Mouse (Mus musculus): ENCODE results near the gene Ccdc171. TPM values are rescaled to one million over a fixed set of nuclear protein-coding genes. Genes with fewer than 3 reads are reported as not detected.
A peak's percentile ranks its signal among the peaks of the same experiment; 100 is the strongest.
"Not testable (repeated sequence)": the region's sequence is repeated elsewhere in the genome, so short reads cannot be mapped to it uniquely, and the experiment has no call there.

The Ccdc171 gene
- polyA plus RNA-seq, 1 experiment from 2014 or later, result 5.4 TPM

- ATAC-seq (replicated peaks; ENCODE audit: low FRiP score), result no peak
- H3K27ac ChIP-seq (ENCODE audit: low read depth, low read length), result no peak overlapping the region
- no peak for DNase-seq (ENCODE audit: low spot score)
Measured at GRCm38 (mm10) chr4:83519807-83520206, 5.5 kb upstream of the Ccdc171 start.

GRCm38 (mm10) chr4:83520308-83520707, 5.0 kb upstream of the Ccdc171 start:
- H3K4me2 ChIP-seq (ENCODE audit: low read depth, low read length, severe bottlenecking), result no peak overlapping the region
- H3K27me3 ChIP-seq (ENCODE audit: control insufficient read depth, insufficient read depth, low read length), result no peaks in the 10 kb centered on the region
- H3K27ac ChIP-seq (ENCODE audit: low read depth, low read length), result no peak overlapping the region
- no peak overlapping the region for H3K9ac ChIP-seq (ENCODE audit: low read length)
- no peak for DNase-seq (ENCODE audit: low spot score)
- peaks cover 9% of the 10 kb centered on the region for H3K4me1 ChIP-seq (replicated peaks; ENCODE audit: control insufficient read depth, insufficient read depth, low read length)
- 88% methylated on average over 4 of the region's 4 CpGs for WGBS
- no peaks in the 10 kb centered on the region for H3K9me3 ChIP-seq (ENCODE audit: control insufficient read depth, low read length)
- no peak for ATAC-seq (replicated peaks; ENCODE audit: low FRiP score)
- no peak overlapping the region for H3K4me3 ChIP-seq (ENCODE audit: low read depth, low read length)
- no peaks in the 10 kb centered on the region for H3K36me3 ChIP-seq (ENCODE audit: control insufficient read depth, insufficient read depth, low read length)

More at GRCm38 (mm10) chr4:83519807-83520206, 5.5 kb upstream of the Ccdc171 start:
- Histone ChIP-seq H3K27me3 (ENCODE audit: control insufficient read depth, insufficient read depth, low read length) (no peaks in the 10 kb centered on the region), H3K36me3 (ENCODE audit: control insufficient read depth, insufficient read depth, low read length) (no peaks in the 10 kb centered on the region), H3K4me2 (ENCODE audit: low read depth, low read length, severe bottlenecking) (no peak overlapping the region), H3K4me1 (replicated peaks; ENCODE audit: control insufficient read depth, insufficient read depth, low read length) (peaks cover 9% of the 10 kb centered on the region), H3K9ac (ENCODE audit: low read length) (no peak overlapping the region), H3K4me3 (ENCODE audit: low read depth, low read length) (no peak overlapping the region), H3K9me3 (ENCODE audit: control insufficient read depth, low read length) (no peaks in the 10 kb centered on the region)

GRCm38 (mm10) chr4:83522066-83522465, 3.3 kb upstream of the Ccdc171 start:
- H3K36me3 ChIP-seq (ENCODE audit: control insufficient read depth, insufficient read depth, low read length), result no peaks in the 10 kb centered on the region
- no peak overlapping the region for H3K9ac ChIP-seq (ENCODE audit: low read length)
- H3K27me3 ChIP-seq (ENCODE audit: control insufficient read depth, insufficient read depth, low read length), result no peaks in the 10 kb centered on the region
- peaks cover 9% of the 10 kb centered on the region for H3K4me1 ChIP-seq (replicated peaks; ENCODE audit: control insufficient read depth, insufficient read depth, low read length)
- H3K27ac ChIP-seq (ENCODE audit: low read depth, low read length), result no peak overlapping the region
- DNase-seq (ENCODE audit: low spot score) (no peak), ATAC-seq (replicated peaks; ENCODE audit: low FRiP score) (no peak)
- H3K9me3 ChIP-seq (ENCODE audit: control insufficient read depth, low read length), result no peaks in the 10 kb centered on the region
- H3K4me2 ChIP-seq (ENCODE audit: low read depth, low read length, severe bottlenecking), result no peak overlapping the region
- H3K4me3 ChIP-seq (ENCODE audit: low read depth, low read length), result no peak overlapping the region
- WGBS, result 21% methylated on average over 5 of the region's 5 CpGs

GRCm38 (mm10) chr4:83524456-83524842, 896 bp upstream of the Ccdc171 start:
- DNase-seq (ENCODE audit: low spot score), result peak; percentile 54
- H3K4me1 ChIP-seq (replicated peaks; ENCODE audit: control insufficient read depth, insufficient read depth, low read length), result peaks cover 9% of the 10 kb centered on the region
- peak overlapping the region; percentile 89 for H3K4me2 ChIP-seq (ENCODE audit: low read depth, low read length, severe bottlenecking)
- H3K27ac ChIP-seq (ENCODE audit: low read depth, low read length), result peak overlapping the region; percentile 100
- no peaks in the 10 kb centered on the region for H3K36me3 ChIP-seq (ENCODE audit: control insufficient read depth, insufficient read depth, low read length)
- no peaks in the 10 kb centered on the region; the same call in 1 of the 2 replicates for H3K9me3 ChIP-seq (ENCODE audit: control insufficient read depth, low read length)
- WGBS, result 2% methylated on average over 6 of the region's 6 CpGs
- peak overlapping the region; percentile 90 for H3K9ac ChIP-seq (ENCODE audit: low read length)
- H3K4me3 ChIP-seq (ENCODE audit: low read depth, low read length), result peak overlapping the region; percentile 66
- H3K27me3 ChIP-seq (ENCODE audit: control insufficient read depth, insufficient read depth, low read length), result no peaks in the 10 kb centered on the region
- no peak for ATAC-seq (replicated peaks; ENCODE audit: low FRiP score)

GRCm38 (mm10) chr4:83525690-83526055, 328 bp downstream of the Ccdc171 start:
- DNase-seq (ENCODE audit: low spot score) (no peak), ATAC-seq (replicated peaks; ENCODE audit: low FRiP score) (peak; percentile 74)
- Histone ChIP-seq H3K4me3 (ENCODE audit: low read depth, low read length) (peak overlapping the region; percentile 66), H3K9ac (ENCODE audit: low read length) (peak overlapping the region; percentile 90), H3K27ac (ENCODE audit: low read depth, low read length) (peak overlapping the region; percentile 100), H3K4me1 (replicated peaks; ENCODE audit: control insufficient read depth, insufficient read depth, low read length) (peaks cover 9% of the 10 kb centered on the region), H3K9me3 (ENCODE audit: control insufficient read depth, low read length) (no peaks in the 10 kb centered on the region; the same call in 1 of the 2 replicates), H3K36me3 (ENCODE audit: control insufficient read depth, insufficient read depth, low read length) (no peaks in the 10 kb centered on the region), H3K27me3 (ENCODE audit: control insufficient read depth, insufficient read depth, low read length) (no peaks in the 10 kb centered on the region), H3K4me2 (ENCODE audit: low read depth, low read length, severe bottlenecking) (peak overlapping the region; percentile 89)
- 0% methylated on average over 18 of the region's 18 CpGs for WGBS

- Histone ChIP-seq H3K4me1 (replicated peaks; ENCODE audit: control insufficient read depth, insufficient read depth, low read length) (peaks cover 9% of the 10 kb centered on the region), H3K9ac (ENCODE audit: low read length) (no peak overlapping the region), H3K9me3 (ENCODE audit: control insufficient read depth, low read length) (no peaks in the 10 kb centered on the region; the same call in 1 of the 2 replicates), H3K4me2 (ENCODE audit: low read depth, low read length, severe bottlenecking) (peak overlapping the region; percentile 89), H3K4me3 (ENCODE audit: low read depth, low read length) (peak overlapping the region; percentile 66), H3K27ac (ENCODE audit: low read depth, low read length) (no peak overlapping the region), H3K27me3 (ENCODE audit: control insufficient read depth, insufficient read depth, low read length) (no peaks in the 10 kb centered on the region), H3K36me3 (ENCODE audit: control insufficient read depth, insufficient read depth, low read length) (no peaks in the 10 kb centered on the region)
- ATAC-seq (replicated peaks; ENCODE audit: low FRiP score), result no peak
- no peak for DNase-seq (ENCODE audit: low spot score)
- WGBS, result 3% methylated on average over 13 of the region's 13 CpGs
Measured at GRCm38 (mm10) chr4:83526270-83526987, 1.1 kb downstream of the Ccdc171 start.

- 52% methylated on average over 6 of the region's 6 CpGs for WGBS
- Histone ChIP-seq H3K9me3 (ENCODE audit: control insufficient read depth, low read length) (no peaks in the 10 kb centered on the region; the same call in 1 of the 2 replicates), H3K4me1 (replicated peaks; ENCODE audit: control insufficient read depth, insufficient read depth, low read length) (peaks cover 9% of the 10 kb centered on the region), H3K27me3 (ENCODE audit: control insufficient read depth, insufficient read depth, low read length) (no peaks in the 10 kb centered on the region), H3K4me2 (ENCODE audit: low read depth, low read length, severe bottlenecking) (no peak overlapping the region), H3K36me3 (ENCODE audit: control insufficient read depth, insufficient read depth, low read length) (no peaks in the 10 kb centered on the region), H3K27ac (ENCODE audit: low read depth, low read length) (no peak overlapping the region), H3K9ac (ENCODE audit: low read length) (no peak overlapping the region), H3K4me3 (ENCODE audit: low read depth, low read length) (no peak overlapping the region)
- DNase-seq (ENCODE audit: low spot score) (no peak), ATAC-seq (replicated peaks; ENCODE audit: low FRiP score) (no peak)
Measured at GRCm38 (mm10) chr4:83526988-83527334, 1.6 kb downstream of the Ccdc171 start.

- Histone ChIP-seq H3K27ac (ENCODE audit: low read depth, low read length) (no peak overlapping the region), H3K9me3 (ENCODE audit: control insufficient read depth, low read length) (no peaks in the 10 kb centered on the region; the same call in 1 of the 2 replicates), H3K4me3 (ENCODE audit: low read depth, low read length) (no peak overlapping the region), H3K36me3 (ENCODE audit: control insufficient read depth, insufficient read depth, low read length) (no peaks in the 10 kb centered on the region), H3K27me3 (ENCODE audit: control insufficient read depth, insufficient read depth, low read length) (no peaks in the 10 kb centered on the region), H3K9ac (ENCODE audit: low read length) (no peak overlapping the region), H3K4me2 (ENCODE audit: low read depth, low read length, severe bottlenecking) (no peak overlapping the region), H3K4me1 (replicated peaks; ENCODE audit: control insufficient read depth, insufficient read depth, low read length) (peaks cover 9% of the 10 kb centered on the region)
- peak; percentile 61 for DNase-seq (ENCODE audit: low spot score)
- no peak for ATAC-seq (replicated peaks; ENCODE audit: low FRiP score)
Measured at GRCm38 (mm10) chr4:83527921-83528320, 2.6 kb downstream of the Ccdc171 start.

- ATAC-seq (replicated peaks; ENCODE audit: low FRiP score); H3K36me3 ChIP-seq (ENCODE audit: control insufficient read depth, insufficient read depth, low read length); H3K9me3 ChIP-seq (ENCODE audit: control insufficient read depth, low read length); H3K27ac ChIP-seq (ENCODE audit: low read depth, low read length); H3K4me1 ChIP-seq (replicated peaks; ENCODE audit: control insufficient read depth, insufficient read depth, low read length); H3K4me3 ChIP-seq (ENCODE audit: low read depth, low read length); H3K9ac ChIP-seq (ENCODE audit: low read length); H3K27me3 ChIP-seq (ENCODE audit: control insufficient read depth, insufficient read depth, low read length); DNase-seq (ENCODE audit: low spot score); H3K4me2 ChIP-seq (ENCODE audit: low read depth, low read length, severe bottlenecking): not testable (repeated sequence)
- WGBS, result 88% methylated on average over 4 of the region's 4 CpGs
Measured at GRCm38 (mm10) chr4:83530060-83530459, 4.7 kb downstream of the Ccdc171 start.
